Mouse (Mus musculus) ES-Bruce4 (cell line): ENCODE measurements around the gene Eef1akmt1. TPM values are rescaled to one million over a fixed set of nuclear protein-coding genes. Genes with fewer than 3 reads are reported as not detected.

ENCODE experiments used
- H3K27ac ChIP-seq: 2 replicates; pipeline ENCODE4 v1.5.1; 2012; ENCODE audit warnings: low read length, inconsistent platforms; ENCODE audit not compliant: insufficient read depth
- H3K27me3 ChIP-seq: 2 replicates; pipeline ENCODE4 v1.6.1; 2012; ENCODE audit warnings: mild to moderate bottlenecking, low read length, inconsistent platforms; ENCODE audit not compliant: control insufficient read depth, poor library complexity, insufficient read depth, severe bottlenecking
- H3K36me3 ChIP-seq: 2 replicates; pipeline ENCODE4 v1.6.1; 2012; ENCODE audit warnings: inconsistent platforms, mild to moderate bottlenecking, low read length, moderate library complexity; ENCODE audit not compliant: control insufficient read depth, poor library complexity, insufficient read depth, severe bottlenecking
- H3K4me1 ChIP-seq: one replicate; pipeline ENCODE4 v1.8.1; 2011; ENCODE audit warnings: low read length; ENCODE audit not compliant: control insufficient read depth, insufficient read depth
- H3K4me3 ChIP-seq: 2 replicates; pipeline ENCODE4 v1.5.1; 2011; ENCODE audit warnings: low read depth, mild to moderate bottlenecking, low read length
- H3K9ac ChIP-seq: 2 replicates; pipeline ENCODE4 v1.6.1; 2012; ENCODE audit warnings: low read depth, mild to moderate bottlenecking, inconsistent platforms; ENCODE audit not compliant: poor library complexity, severe bottlenecking
- H3K9me3 ChIP-seq: replicated peaks from 2 replicates; pipeline ENCODE4 v1.6.1; 2012; ENCODE audit warnings: mild to moderate bottlenecking, low read length, inconsistent platforms; ENCODE audit not compliant: control insufficient read depth, poor library complexity, insufficient read depth, severe bottlenecking
- CTCF ChIP-seq: IDR thresholded peaks from one replicate; pipeline ENCODE4 v1.8.1; 2011; ENCODE audit warnings: low read depth, low read length
- EP300 ChIP-seq: IDR thresholded peaks from 2 replicates; pipeline ENCODE4 v1.6.1; 2011; ENCODE audit warnings: low read depth, low read length; ENCODE audit not compliant: insufficient read depth
- POLR2A ChIP-seq: IDR thresholded peaks from one replicate; pipeline ENCODE4 v1.8.1; 2011; ENCODE audit warnings: low read length; ENCODE audit not compliant: insufficient read depth
- polyA plus RNA-seq: library from polyadenylated mRNA; stranded (reverse); fragments of >200 nt; gene quantifications from 2 replicates; pipeline ENCODE4 v1.2.4, GENCODE M21; 2011; ENCODE audit warnings: low read depth; ENCODE audit not compliant: missing spikeins, insufficient read depth, insufficient read length

Eef1akmt1 gene
- polyA plus RNA-seq, 1 experiment = 26.4 TPM

GRCm38 (mm10) chr14:57529086-57529785, 42.2 kb downstream of the Eef1akmt1 start:
- Histone ChIP-seq H3K4me3 (no peak overlapping the region), H3K36me3 (no peaks in the 10 kb centered on the region), H3K27me3 (no peaks in the 10 kb centered on the region), H3K9me3 (no peaks in the 10 kb centered on the region), H3K27ac (peak overlapping the region; percentile 89), H3K4me1 (peaks cover 18% of the 10 kb centered on the region), H3K9ac (no peak overlapping the region)
- peak; percentile 85 for TF ChIP-seq EP300
- TF ChIP-seq CTCF = no peak

GRCm38 (mm10) chr14:57527598-57527997, 43.8 kb downstream of the Eef1akmt1 start:
- TF ChIP-seq EP300 (no peak), POLR2A (no peak), CTCF (no peak)

GRCm38 (mm10) chr14:57527122-57527521, 44.3 kb downstream of the Eef1akmt1 start:
- Histone ChIP-seq H3K27ac (no peak overlapping the region), H3K9ac (no peak overlapping the region), H3K4me3 (no peak overlapping the region), H3K36me3 (no peaks in the 10 kb centered on the region; the same call in 1 of the 2 replicates), H3K27me3 (no peaks in the 10 kb centered on the region), H3K9me3 (no peaks in the 10 kb centered on the region), H3K4me1 (peaks cover 13% of the 10 kb centered on the region)
- no peak for TF ChIP-seq POLR2A
- TF ChIP-seq CTCF = no peak
- TF ChIP-seq EP300 = no peak

More at GRCm38 (mm10) chr14:57527598-57527997, 43.8 kb downstream of the Eef1akmt1 start:
- no peaks in the 10 kb centered on the region for H3K9me3 ChIP-seq
- H3K27ac ChIP-seq = peak overlapping the region; percentile 38
- H3K36me3 ChIP-seq = no peaks in the 10 kb centered on the region
- peaks cover 13% of the 10 kb centered on the region for H3K4me1 ChIP-seq
- no peak overlapping the region for H3K4me3 ChIP-seq
- no peak overlapping the region for H3K9ac ChIP-seq
- no peaks in the 10 kb centered on the region for H3K27me3 ChIP-seq

GRCm38 (mm10) chr14:57526050-57526623, 45.3 kb downstream of the Eef1akmt1 start:
- Histone ChIP-seq H3K9me3 (no peaks in the 10 kb centered on the region), H3K4me3 (peak overlapping the region; percentile 37), H3K27ac (peak overlapping the region; percentile 69), H3K27me3 (no peaks in the 10 kb centered on the region), H3K4me1 (peaks cover 13% of the 10 kb centered on the region), H3K9ac (no peak overlapping the region), H3K36me3 (no peaks in the 10 kb centered on the region; the same call in 1 of the 2 replicates)
- TF ChIP-seq CTCF = no peak
- TF ChIP-seq EP300 = no peak

GRCm38 (mm10) chr14:57525388-57526049, 45.9 kb downstream of the Eef1akmt1 start:
- Histone ChIP-seq H3K4me3 (peak overlapping the region; percentile 73), H3K9ac (peak overlapping the region; percentile 98), H3K4me1 (peaks cover 13% of the 10 kb centered on the region), H3K9me3 (no peaks in the 10 kb centered on the region), H3K36me3 (no peaks in the 10 kb centered on the region; the same call in 1 of the 2 replicates), H3K27ac (peak overlapping the region; percentile 69), H3K27me3 (no peaks in the 10 kb centered on the region)
- TF ChIP-seq POLR2A = peak; percentile 26
- TF ChIP-seq EP300 = 0 out of 2 replicates have a peak, but pooled peaks have one; percentile 53
- TF ChIP-seq CTCF = no peak
